Mouse (Mus musculus): ENCODE data around the gene Ccdc91. TPM values are rescaled to one million over a fixed set of nuclear protein-coding genes. Genes with fewer than 3 reads are reported as not detected.

Gene Ccdc91
- total and polyA plus RNA-seq, 2 experiments from 2014 or later, result 32.4 to 38.3 TPM

- 0 out of 2 replicates have a peak, but pooled peaks cover 3% of the 10 kb centered on the region for H3K36me3 ChIP-seq (ENCODE audit: insufficient read depth, low read length)
- H3K4me1 ChIP-seq (ENCODE audit: insufficient read depth, low read length), result no peaks in the 10 kb centered on the region
- 73% methylated on average over 8 of the region's 8 CpGs for WGBS
- H3K27ac ChIP-seq, result no peak overlapping the region
- H3K4me2 ChIP-seq (ENCODE audit: low read depth, low read length), result no peak overlapping the region
- H3K4me3 ChIP-seq (ENCODE audit: low read length), result no peak overlapping the region
- no peaks in the 10 kb centered on the region for H3K27me3 ChIP-seq (ENCODE audit: insufficient read depth, low read length)
- TF ChIP-seq CTCF (IDR thresholded peaks at IDR 0.05; ENCODE audit: low read depth), result no peak
- H3K9ac ChIP-seq (replicated peaks; ENCODE audit: low read length), result no peak overlapping the region
- H3K9me3 ChIP-seq (ENCODE audit: low read length), result no peaks in the 10 kb centered on the region
- no peak for ATAC-seq
- DNase-seq (ENCODE audit: low spot score), result no peak
Measured at GRCm38 (mm10) chr6:147517909-147518308, 42.3 kb downstream of the Ccdc91 start.

- H3K4me3 ChIP-seq (ENCODE audit: low read length), result no peak overlapping the region
- no peaks in the 10 kb centered on the region for H3K36me3 ChIP-seq (ENCODE audit: insufficient read depth, low read length)
- no peak overlapping the region for H3K27ac ChIP-seq
- no peak for ATAC-seq
- H3K4me1 ChIP-seq (ENCODE audit: insufficient read depth, low read length), result no peaks in the 10 kb centered on the region
- no peaks in the 10 kb centered on the region for H3K27me3 ChIP-seq (ENCODE audit: insufficient read depth, low read length)
- H3K4me2 ChIP-seq (ENCODE audit: low read depth, low read length), result no peak overlapping the region
- no peak for DNase-seq (ENCODE audit: low spot score)
- no peak for TF ChIP-seq CTCF (IDR thresholded peaks at IDR 0.05; ENCODE audit: low read depth)
- H3K9ac ChIP-seq (replicated peaks; ENCODE audit: low read length), result no peak overlapping the region
- no peaks in the 10 kb centered on the region for H3K9me3 ChIP-seq (ENCODE audit: low read length)
Measured at GRCm38 (mm10) chr6:147525236-147525635, 49.6 kb downstream of the Ccdc91 start.

GRCm38 (mm10) chr6:147534971-147535370, 59.3 kb downstream of the Ccdc91 start:
- ATAC-seq (no peak), DNase-seq (ENCODE audit: low spot score) (no peak)
- WGBS, result 92% methylated on average over 5 of the region's 5 CpGs
- H3K4me3 ChIP-seq (ENCODE audit: low read length), result no peak overlapping the region
- H3K4me1 ChIP-seq (ENCODE audit: insufficient read depth, low read length), result no peaks in the 10 kb centered on the region
- no peak overlapping the region for H3K9ac ChIP-seq (replicated peaks; ENCODE audit: low read length)
- no peaks in the 10 kb centered on the region for H3K27me3 ChIP-seq (ENCODE audit: insufficient read depth, low read length)
- H3K36me3 ChIP-seq (ENCODE audit: insufficient read depth, low read length), result peaks cover 5% of the 10 kb centered on the region; the same call in 1 of the 2 replicates
- no peak overlapping the region for H3K4me2 ChIP-seq (ENCODE audit: low read depth, low read length)
- no peaks in the 10 kb centered on the region for H3K9me3 ChIP-seq (ENCODE audit: low read length)
- no peak for TF ChIP-seq CTCF (IDR thresholded peaks at IDR 0.05; ENCODE audit: low read depth)
- no peak overlapping the region for H3K27ac ChIP-seq

GRCm38 (mm10) chr6:147538236-147538635, 62.6 kb downstream of the Ccdc91 start:
- ATAC-seq, result no peak
- H3K4me3 ChIP-seq (ENCODE audit: low read length), result no peak overlapping the region
- TF ChIP-seq CTCF (IDR thresholded peaks at IDR 0.05; ENCODE audit: low read depth), result no peak
- H3K9ac ChIP-seq (replicated peaks; ENCODE audit: low read length), result no peak overlapping the region
- 91% methylated on average over 5 of the region's 5 CpGs for WGBS
- no peak overlapping the region for H3K4me2 ChIP-seq (ENCODE audit: low read depth, low read length)
- no peaks in the 10 kb centered on the region for H3K4me1 ChIP-seq (ENCODE audit: insufficient read depth, low read length)
- H3K36me3 ChIP-seq (ENCODE audit: insufficient read depth, low read length), result peaks cover 5% of the 10 kb centered on the region; the same call in 1 of the 2 replicates
- no peak for DNase-seq (ENCODE audit: low spot score)
- no peaks in the 10 kb centered on the region for H3K27me3 ChIP-seq (ENCODE audit: insufficient read depth, low read length)
- no peaks in the 10 kb centered on the region for H3K9me3 ChIP-seq (ENCODE audit: low read length)
- H3K27ac ChIP-seq, result no peak overlapping the region

- no peak for TF ChIP-seq CTCF (IDR thresholded peaks at IDR 0.05; ENCODE audit: low read depth)
- ATAC-seq, result no peak
- peak; percentile 13 for DNase-seq (ENCODE audit: low spot score)
Measured at GRCm38 (mm10) chr6:147539056-147539600, 63.5 kb downstream of the Ccdc91 start.

GRCm38 (mm10) chr6:147540942-147541341, 65.3 kb downstream of the Ccdc91 start:
- no peak overlapping the region for H3K4me3 ChIP-seq (ENCODE audit: low read length)
- ATAC-seq, result no peak
- H3K9me3 ChIP-seq (ENCODE audit: low read length), result no peaks in the 10 kb centered on the region
- H3K4me1 ChIP-seq (ENCODE audit: insufficient read depth, low read length), result no peaks in the 10 kb centered on the region
- H3K27ac ChIP-seq, result no peak overlapping the region
- H3K9ac ChIP-seq (replicated peaks; ENCODE audit: low read length), result no peak overlapping the region
- DNase-seq (ENCODE audit: low spot score), result no peak
- no peak overlapping the region for H3K4me2 ChIP-seq (ENCODE audit: low read depth, low read length)
- WGBS, result 95% methylated on average over 6 of the region's 6 CpGs
- H3K36me3 ChIP-seq (ENCODE audit: insufficient read depth, low read length), result no peaks in the 10 kb centered on the region
- no peaks in the 10 kb centered on the region for H3K27me3 ChIP-seq (ENCODE audit: insufficient read depth, low read length)
- no peak for TF ChIP-seq CTCF (IDR thresholded peaks at IDR 0.05; ENCODE audit: low read depth)

More at GRCm38 (mm10) chr6:147539056-147539600, 63.5 kb downstream of the Ccdc91 start:
- no peaks in the 10 kb centered on the region for H3K27me3 ChIP-seq (ENCODE audit: insufficient read depth, low read length)
- WGBS, result 73% methylated on average over 7 of the region's 7 CpGs
- no peaks in the 10 kb centered on the region for H3K4me1 ChIP-seq (ENCODE audit: insufficient read depth, low read length)
- no peak overlapping the region for H3K4me3 ChIP-seq (ENCODE audit: low read length)
- peaks cover 5% of the 10 kb centered on the region; the same call in 1 of the 2 replicates for H3K36me3 ChIP-seq (ENCODE audit: insufficient read depth, low read length)
- H3K4me2 ChIP-seq (ENCODE audit: low read depth, low read length), result no peak overlapping the region
- no peak overlapping the region for H3K9ac ChIP-seq (replicated peaks; ENCODE audit: low read length)
- no peak overlapping the region for H3K27ac ChIP-seq
- no peaks in the 10 kb centered on the region for H3K9me3 ChIP-seq (ENCODE audit: low read length)

GRCm38 (mm10) chr6:147555591-147555990, 80.0 kb downstream of the Ccdc91 start:
- Histone ChIP-seq H3K27me3 (ENCODE audit: insufficient read depth, low read length) (no peaks in the 10 kb centered on the region), H3K9me3 (ENCODE audit: low read length) (no peaks in the 10 kb centered on the region), H3K4me1 (ENCODE audit: insufficient read depth, low read length) (no peaks in the 10 kb centered on the region), H3K36me3 (ENCODE audit: insufficient read depth, low read length) (no peaks in the 10 kb centered on the region), H3K4me3 (ENCODE audit: low read length) (no peak overlapping the region), H3K27ac (no peak overlapping the region), H3K9ac (replicated peaks; ENCODE audit: low read length) (no peak overlapping the region), H3K4me2 (ENCODE audit: low read depth, low read length) (no peak overlapping the region)
- no peak for ATAC-seq
- no peak for TF ChIP-seq CTCF (IDR thresholded peaks at IDR 0.05; ENCODE audit: low read depth)
- DNase-seq (ENCODE audit: low spot score), result no peak
- 78% methylated on average over 6 of the region's 6 CpGs for WGBS
